Mouse (Mus musculus): ENCODE data around the gene Dab1. TPM values are rescaled to one million over a fixed set of nuclear protein-coding genes. Genes with fewer than 3 reads are reported as not detected.

Dab1 gene
- polyA plus RNA-seq, 1 experiment from 2014 or later = 0.39 TPM

DNA sequence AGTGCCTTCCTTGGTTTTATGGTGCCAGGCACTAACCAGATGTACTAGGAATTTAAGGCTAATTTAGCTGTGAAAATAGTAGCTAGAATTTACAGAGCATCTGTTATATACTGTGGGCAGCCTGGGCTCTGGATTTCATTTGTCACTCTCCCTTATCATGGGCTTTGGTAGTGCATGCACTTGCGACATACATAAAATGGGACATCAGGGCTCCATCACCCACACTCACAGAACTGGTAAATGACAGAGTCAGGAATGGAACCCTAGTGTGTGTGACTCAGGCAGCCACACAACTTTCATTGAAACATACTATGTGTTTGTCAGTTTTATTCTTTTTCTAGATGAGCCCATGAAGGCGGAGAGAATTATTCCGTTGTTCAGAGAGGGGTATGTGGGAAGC lies 1077.4 kb downstream of the Dab1 start:
- 83% methylated on average over 3 of the region's 3 CpGs for WGBS
- no peak overlapping the region for H3K4me2 ChIP-seq (replicated peaks; ENCODE audit: low read depth, low read length)
- H3K36me3 ChIP-seq (ENCODE audit: insufficient read depth, low read length) = no peaks in the 10 kb centered on the region
- no peak for ATAC-seq
- no peaks in the 10 kb centered on the region for H3K4me1 ChIP-seq (ENCODE audit: insufficient read depth, low read depth, low read length)
- TF ChIP-seq EP300 (IDR thresholded peaks at IDR 0.05) (no peak), CTCF (IDR thresholded peaks at IDR 0.05) (no peak)
- H3K27ac ChIP-seq (ENCODE audit: low read length) = no peak overlapping the region
- H3K27me3 ChIP-seq (replicated peaks; ENCODE audit: insufficient read depth, low read length) = no peaks in the 10 kb centered on the region
- H3K9ac ChIP-seq (replicated peaks; ENCODE audit: low read depth) = no peak overlapping the region
- H3K4me3 ChIP-seq (ENCODE audit: low read depth, low read length) = no peak overlapping the region
- no peaks in the 10 kb centered on the region for H3K9me3 ChIP-seq (ENCODE audit: low read length)
- DNase-seq (ENCODE audit: low spot score) = peak; percentile 10

DNA sequence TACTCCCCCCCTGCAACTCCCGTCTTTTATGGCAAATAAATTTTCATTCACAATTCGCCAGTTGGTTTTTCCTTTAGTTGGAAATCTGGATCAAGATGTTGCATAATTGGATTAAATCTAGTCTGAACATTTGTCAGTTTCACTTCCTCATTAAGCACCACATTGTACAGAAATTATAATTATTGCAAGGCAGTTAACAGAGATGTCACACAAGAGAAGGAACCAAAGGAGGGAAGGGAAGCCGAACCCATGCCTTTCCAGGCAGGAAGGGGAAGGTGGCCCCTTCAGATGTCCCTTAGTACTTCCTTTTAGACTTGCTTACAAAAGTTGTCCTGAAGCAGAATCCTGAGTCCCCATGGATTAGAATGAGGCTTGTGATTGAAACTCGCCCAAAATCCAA lies 1078.5 kb downstream of the Dab1 start:
- no peak for ATAC-seq
- DNase-seq (ENCODE audit: low spot score) = no peak
- Histone ChIP-seq H3K36me3 (ENCODE audit: insufficient read depth, low read length) (no peaks in the 10 kb centered on the region), H3K27me3 (replicated peaks; ENCODE audit: insufficient read depth, low read length) (no peaks in the 10 kb centered on the region), H3K4me3 (ENCODE audit: low read depth, low read length) (no peak overlapping the region), H3K27ac (ENCODE audit: low read length) (no peak overlapping the region), H3K9ac (replicated peaks; ENCODE audit: low read depth) (no peak overlapping the region), H3K4me1 (ENCODE audit: insufficient read depth, low read depth, low read length) (no peaks in the 10 kb centered on the region), H3K4me2 (replicated peaks; ENCODE audit: low read depth, low read length) (no peak overlapping the region), H3K9me3 (ENCODE audit: low read length) (no peaks in the 10 kb centered on the region)
- 71% methylated on average over 4 of the region's 4 CpGs for WGBS
- TF ChIP-seq EP300 (IDR thresholded peaks at IDR 0.05) (no peak), CTCF (IDR thresholded peaks at IDR 0.05) (no peak)

DNA sequence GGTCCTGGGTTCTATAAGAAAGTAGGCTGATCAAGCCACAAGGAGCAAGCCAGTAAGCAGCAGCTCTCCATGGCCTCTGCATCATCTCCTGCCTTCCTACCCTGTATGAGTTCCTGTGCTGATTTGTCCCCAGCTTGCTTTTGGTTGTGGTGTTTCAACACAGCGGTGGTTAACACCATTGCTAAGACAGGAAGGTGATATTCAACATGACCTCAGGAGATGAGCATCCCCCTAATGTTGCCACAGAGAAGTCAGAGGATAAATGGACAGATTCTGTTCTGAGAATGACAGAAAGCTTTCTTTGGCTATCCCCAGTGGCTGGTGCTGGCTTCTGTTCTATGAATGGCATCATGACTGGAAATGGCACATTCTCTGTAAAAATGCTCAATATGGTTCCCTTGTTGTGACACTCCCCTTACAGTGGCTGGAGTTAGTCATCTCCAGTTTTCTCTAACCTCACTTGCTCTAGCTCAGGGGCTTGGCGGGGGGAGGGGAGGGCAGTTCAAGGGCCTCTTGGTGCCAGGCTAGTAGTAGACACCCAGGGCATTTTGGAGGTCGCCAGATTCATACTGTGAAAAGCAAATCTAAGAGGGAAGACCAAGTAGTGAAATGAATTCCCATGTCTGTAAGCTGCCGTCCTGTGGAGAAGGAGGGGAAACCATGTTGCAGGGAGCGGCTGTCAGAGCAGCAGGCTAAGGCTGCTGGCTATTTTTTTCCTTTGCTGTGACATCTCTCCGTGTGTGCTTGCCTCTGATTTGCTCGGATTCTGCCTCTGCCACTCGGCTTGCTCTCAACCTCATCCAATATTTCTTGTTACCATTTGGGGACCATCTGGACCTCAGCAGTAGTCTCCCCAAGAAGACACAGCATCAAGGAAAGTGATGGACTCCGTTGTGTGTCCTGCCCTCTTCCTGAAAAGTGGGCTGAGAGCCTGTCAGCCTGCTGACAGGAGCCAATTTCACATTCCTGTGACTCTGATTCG lies 1086.8 kb downstream of the Dab1 start:
- WGBS = 51% methylated on average over 10 of the region's 10 CpGs
- ATAC-seq (no peak), DNase-seq (ENCODE audit: low spot score) (no peak)
- Histone ChIP-seq H3K27ac (ENCODE audit: low read length) (no peak overlapping the region), H3K4me2 (replicated peaks; ENCODE audit: low read depth, low read length) (no peak overlapping the region), H3K9me3 (ENCODE audit: low read length) (no peaks in the 10 kb centered on the region), H3K36me3 (ENCODE audit: insufficient read depth, low read length) (no peaks in the 10 kb centered on the region), H3K4me1 (ENCODE audit: insufficient read depth, low read depth, low read length) (no peaks in the 10 kb centered on the region), H3K9ac (replicated peaks; ENCODE audit: low read depth) (no peak overlapping the region), H3K27me3 (replicated peaks; ENCODE audit: insufficient read depth, low read length) (no peaks in the 10 kb centered on the region), H3K4me3 (ENCODE audit: low read depth, low read length) (no peak overlapping the region)
- TF ChIP-seq EP300 (IDR thresholded peaks at IDR 0.05) (no peak), CTCF (IDR thresholded peaks at IDR 0.05) (no peak)

DNA sequence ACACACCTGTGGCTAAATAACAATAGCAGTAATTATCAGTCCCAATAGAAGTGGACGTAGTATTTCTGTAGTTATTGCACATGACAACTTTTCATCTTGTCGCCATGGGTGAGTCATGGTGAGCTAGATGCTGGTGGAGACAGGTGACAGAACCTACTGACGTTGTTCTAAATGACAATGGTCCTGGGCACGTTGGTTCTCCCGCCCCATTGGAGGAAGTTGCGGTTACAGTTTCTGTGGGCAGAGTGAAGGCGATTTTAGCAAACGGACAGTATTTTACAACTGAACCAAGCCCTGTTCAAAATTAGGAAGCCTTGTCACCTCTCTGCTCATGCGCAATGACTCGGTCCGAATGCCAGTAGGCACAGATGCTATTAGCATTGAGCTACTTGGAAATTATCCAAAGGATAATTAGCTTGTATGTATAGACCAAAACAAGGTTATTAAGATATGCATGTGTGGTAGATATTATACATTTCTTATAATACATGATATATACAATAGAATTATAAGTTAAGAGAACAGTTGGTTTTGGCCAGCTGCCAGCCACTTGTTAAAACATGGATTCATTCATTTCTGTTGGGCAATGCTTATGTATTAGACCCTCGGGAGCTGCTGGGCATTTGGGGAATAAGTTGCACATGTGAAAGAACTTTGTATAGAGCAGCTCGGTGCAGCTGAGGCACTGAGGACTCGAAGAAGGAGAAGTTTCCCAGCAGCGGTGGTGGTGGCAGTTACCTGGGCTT lies 1093.4 kb downstream of the Dab1 start:
- no peaks in the 10 kb centered on the region for H3K9me3 ChIP-seq (ENCODE audit: low read length)
- ATAC-seq = no peak
- 80% methylated on average over 15 of the region's 15 CpGs for WGBS
- no peaks in the 10 kb centered on the region for H3K36me3 ChIP-seq (ENCODE audit: insufficient read depth, low read length)
- DNase-seq (ENCODE audit: low spot score) = no peak
- H3K27ac ChIP-seq (ENCODE audit: low read length) = no peak overlapping the region
- H3K9ac ChIP-seq (replicated peaks; ENCODE audit: low read depth) = no peak overlapping the region
- H3K4me3 ChIP-seq (ENCODE audit: low read depth, low read length) = no peak overlapping the region
- no peak for TF ChIP-seq CTCF (IDR thresholded peaks at IDR 0.05)
- TF ChIP-seq EP300 (IDR thresholded peaks at IDR 0.05) = no peak
- no peak overlapping the region for H3K4me2 ChIP-seq (replicated peaks; ENCODE audit: low read depth, low read length)
- H3K4me1 ChIP-seq (ENCODE audit: insufficient read depth, low read depth, low read length) = no peaks in the 10 kb centered on the region
- no peaks in the 10 kb centered on the region for H3K27me3 ChIP-seq (replicated peaks; ENCODE audit: insufficient read depth, low read length)

DNA sequence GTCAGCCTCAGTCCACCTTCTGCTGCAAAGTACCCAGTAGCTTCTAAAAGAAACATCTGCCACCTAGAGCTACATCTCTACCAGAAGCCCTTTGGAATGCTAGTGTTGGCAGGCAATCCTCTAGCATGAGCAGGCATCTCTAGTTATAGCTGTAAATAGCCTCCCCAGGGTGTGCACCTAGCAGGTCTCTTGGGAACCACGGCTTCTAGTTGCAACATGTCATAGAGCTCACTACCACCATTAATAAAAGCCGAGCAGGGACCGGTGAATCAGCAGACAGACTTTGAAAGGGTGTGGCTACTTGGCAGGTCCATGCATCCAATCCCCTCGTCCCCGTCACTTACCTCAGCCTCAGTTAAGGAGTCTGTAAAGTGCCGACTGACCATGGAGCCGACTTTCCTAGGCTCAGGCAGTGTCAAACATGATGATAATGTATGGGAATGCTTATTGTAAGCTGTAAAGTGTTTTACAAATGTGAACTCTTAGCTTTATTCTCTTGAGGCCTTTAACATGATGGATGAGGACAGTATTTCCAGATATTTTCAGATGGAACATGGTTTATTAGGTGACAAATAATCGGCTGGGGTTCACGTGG lies 1095.9 kb downstream of the Dab1 start:
- no peaks in the 10 kb centered on the region; the same call in 1 of the 2 replicates for H3K4me1 ChIP-seq (ENCODE audit: insufficient read depth, low read depth, low read length)
- no peaks in the 10 kb centered on the region for H3K9me3 ChIP-seq (ENCODE audit: low read length)
- no peak overlapping the region for H3K9ac ChIP-seq (replicated peaks; ENCODE audit: low read depth)
- WGBS = 60% methylated on average over 9 of the region's 9 CpGs
- H3K4me2 ChIP-seq (replicated peaks; ENCODE audit: low read depth, low read length) = no peak overlapping the region
- DNase-seq (ENCODE audit: low spot score) (no peak), ATAC-seq (no peak)
- no peak for TF ChIP-seq EP300 (IDR thresholded peaks at IDR 0.05)
- no peaks in the 10 kb centered on the region for H3K36me3 ChIP-seq (ENCODE audit: insufficient read depth, low read length)
- no peak overlapping the region for H3K27ac ChIP-seq (ENCODE audit: low read length)
- H3K4me3 ChIP-seq (ENCODE audit: low read depth, low read length) = no peak overlapping the region
- H3K27me3 ChIP-seq (replicated peaks; ENCODE audit: insufficient read depth, low read length) = no peaks in the 10 kb centered on the region

DNA sequence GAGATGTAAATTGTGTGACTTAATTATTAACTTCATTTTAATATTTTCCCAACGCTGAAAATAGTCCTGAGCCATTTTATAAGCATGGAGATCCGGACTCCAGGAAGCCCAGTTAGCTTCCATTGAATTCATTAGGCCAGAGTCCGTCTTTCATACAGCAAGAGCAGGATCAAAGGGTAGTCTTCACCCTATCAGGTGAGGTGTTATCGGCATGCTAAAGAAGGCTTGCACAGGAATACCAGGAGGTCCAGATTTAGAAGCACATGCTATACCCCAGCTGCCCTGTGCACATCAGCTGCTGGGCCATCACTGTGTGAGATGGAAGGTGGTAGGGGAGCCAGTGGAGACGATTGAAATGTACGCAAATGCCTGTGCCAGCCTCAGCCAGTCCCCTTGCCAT lies 1096.7 kb downstream of the Dab1 start:
- Histone ChIP-seq H3K27me3 (replicated peaks; ENCODE audit: insufficient read depth, low read length) (no peaks in the 10 kb centered on the region), H3K4me1 (ENCODE audit: insufficient read depth, low read depth, low read length) (no peaks in the 10 kb centered on the region; the same call in 1 of the 2 replicates), H3K4me2 (replicated peaks; ENCODE audit: low read depth, low read length) (no peak overlapping the region), H3K9ac (replicated peaks; ENCODE audit: low read depth) (no peak overlapping the region), H3K27ac (ENCODE audit: low read length) (no peak overlapping the region), H3K36me3 (ENCODE audit: insufficient read depth, low read length) (no peaks in the 10 kb centered on the region), H3K9me3 (ENCODE audit: low read length) (no peaks in the 10 kb centered on the region), H3K4me3 (ENCODE audit: low read depth, low read length) (no peak overlapping the region)
- no peak for TF ChIP-seq CTCF (IDR thresholded peaks at IDR 0.05)
- no peak for TF ChIP-seq EP300 (IDR thresholded peaks at IDR 0.05)
- no peak for ATAC-seq
- WGBS = 72% methylated on average over 6 of the region's 6 CpGs
- DNase-seq (ENCODE audit: low spot score) = no peak
